Mouse (Mus musculus): ENCODE results near the gene Gdf9.

DNA sequence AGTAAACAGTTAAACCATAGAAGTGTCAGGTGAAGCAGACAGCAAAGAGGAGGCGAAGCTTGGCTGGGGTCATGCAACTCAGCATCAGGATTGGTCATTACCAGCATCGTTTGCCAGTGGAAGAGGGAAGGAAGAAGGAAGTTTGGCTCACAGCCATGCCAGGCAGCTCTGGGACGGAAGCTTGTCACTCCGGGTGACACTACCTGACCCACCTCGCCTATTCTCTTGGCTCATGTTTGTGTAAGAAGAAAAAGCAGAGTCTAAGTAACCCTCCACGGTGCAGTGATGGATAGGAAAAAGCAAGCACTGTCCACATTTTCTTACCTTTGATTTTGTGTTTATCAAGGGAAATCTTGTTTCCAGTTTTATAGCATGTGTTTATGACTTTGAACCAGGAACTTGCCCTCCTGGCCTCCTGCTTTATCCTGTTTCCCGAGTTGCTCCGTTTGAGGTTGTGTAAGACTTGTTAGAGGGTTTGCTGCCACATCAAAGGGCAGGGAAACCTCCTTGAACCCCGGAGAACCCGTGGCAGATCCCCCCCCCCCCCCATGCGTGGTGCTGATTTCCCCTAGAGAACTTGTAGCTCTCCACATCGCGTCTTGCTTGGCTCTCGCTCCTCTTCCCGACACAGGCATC, 19.4 kb downstream of the Gdf9 start:
- no peak for TF ChIP-seq CTCF (IDR thresholded peaks at IDR 0.05; ENCODE audit: low read depth, low read length)
- no peak for TF ChIP-seq POLR2A (IDR thresholded peaks at IDR 0.05; ENCODE audit: borderline replicate concordance, low read depth, low read length)
